Mouse (Mus musculus) embryonic fibroblast, embryonic 13.5 days (primary cell): Measurements from ENCODE around the gene Ccdc97. TPM values are rescaled to one million over a fixed set of nuclear protein-coding genes. Genes with fewer than 3 reads are reported as not detected.
"Not testable (repeated sequence)": the region's sequence is repeated elsewhere in the genome, so short reads cannot be mapped to it uniquely, and the experiment has no call there.

Source experiments
- H3K27ac ChIP-seq: 2 replicates; pipeline ENCODE4 v1.5.1; 2012; ENCODE audit warnings: low read length, control low read depth, inconsistent platforms; ENCODE audit not compliant: insufficient read depth
- H3K4me1 ChIP-seq: 2 replicates; pipeline ENCODE4 v1.6.1; 2011; ENCODE audit warnings: low read length; ENCODE audit not compliant: control insufficient read depth, insufficient read depth
- H3K4me3 ChIP-seq: 2 replicates; pipeline ENCODE4 v1.5.1; 2011; ENCODE audit warnings: mild to moderate bottlenecking, control low read depth, low read length; ENCODE audit not compliant: insufficient read depth
- CTCF ChIP-seq: IDR thresholded peaks from 2 replicates; pipeline ENCODE4 v1.5.1; 2011; ENCODE audit warnings: mild to moderate bottlenecking, control low read depth, low read length, moderate library complexity, borderline replicate concordance; ENCODE audit not compliant: insufficient read depth
- POLR2A ChIP-seq: IDR thresholded peaks from 2 replicates; pipeline ENCODE4 v1.6.1; 2011; ENCODE audit warnings: low read depth, mild to moderate bottlenecking, control low read depth, low read length, moderate library complexity
- polyA plus RNA-seq: library from polyadenylated mRNA; stranded (reverse); fragments of >200 nt; gene quantifications from 2 replicates; pipeline ENCODE4 v1.2.4, GENCODE M21; 2011; ENCODE audit warnings: low read depth; ENCODE audit not compliant: missing spikeins, insufficient read length

Ccdc97 gene
- polyA plus RNA-seq, 1 experiment: 32.0 TPM

GRCm38 (mm10) chr7:25753643-25754438 lies 35.0 kb upstream of the Ccdc97 start:
- TF ChIP-seq CTCF (no peak), POLR2A (peak; percentile 9; the same call in 1 of the 2 replicates)
- H3K4me3 ChIP-seq: peak overlapping the region; percentile 99
- peaks cover 12% of the 10 kb centered on the region for H3K4me1 ChIP-seq
- peak overlapping the region; percentile 95 for H3K27ac ChIP-seq

GRCm38 (mm10) chr7:25753076-25753475 lies 34.2 kb upstream of the Ccdc97 start:
- peak overlapping the region; percentile 99 for H3K4me3 ChIP-seq
- H3K4me1 ChIP-seq: peaks cover 12% of the 10 kb centered on the region
- peak overlapping the region; percentile 95 for H3K27ac ChIP-seq
- TF ChIP-seq CTCF (no peak), POLR2A (no peak)

GRCm38 (mm10) chr7:25746844-25747243 lies 28.0 kb upstream of the Ccdc97 start:
- TF ChIP-seq CTCF: no peak
- no peak for TF ChIP-seq POLR2A
- H3K4me1 ChIP-seq: peaks cover 4% of the 10 kb centered on the region; the same call in 1 of the 2 replicates
- no peak overlapping the region for H3K27ac ChIP-seq
- H3K4me3 ChIP-seq: no peak overlapping the region

- TF ChIP-seq CTCF (no peak), POLR2A (no peak)
- H3K4me1 ChIP-seq: no peaks in the 10 kb centered on the region
- H3K27ac ChIP-seq: no peak overlapping the region
- no peak overlapping the region for H3K4me3 ChIP-seq
These were observed 19.4 kb upstream of the Ccdc97 start for GRCm38 (mm10) chr7:25738277-25738676.

GRCm38 (mm10) chr7:25736920-25737319 lies 18.0 kb upstream of the Ccdc97 start:
- Histone ChIP-seq H3K4me1 (no peaks in the 10 kb centered on the region), H3K27ac (no peak overlapping the region), H3K4me3 (no peak overlapping the region)
- TF ChIP-seq CTCF (no peak), POLR2A (no peak)

GRCm38 (mm10) chr7:25734991-25735390 lies 16.1 kb upstream of the Ccdc97 start:
- Histone ChIP-seq H3K4me3 (no peak overlapping the region), H3K27ac (no peak overlapping the region), H3K4me1 (no peaks in the 10 kb centered on the region)
- TF ChIP-seq CTCF (no peak), POLR2A (no peak)

GRCm38 (mm10) chr7:25731294-25732055 lies 12.6 kb upstream of the Ccdc97 start:
- H3K4me3 ChIP-seq: no peak overlapping the region
- no peaks in the 10 kb centered on the region for H3K4me1 ChIP-seq
- no peak for TF ChIP-seq POLR2A
- TF ChIP-seq CTCF: no peak
- no peak overlapping the region for H3K27ac ChIP-seq

- H3K27ac ChIP-seq: no peak overlapping the region
- H3K4me1 ChIP-seq: no peaks in the 10 kb centered on the region
- H3K4me3 ChIP-seq: no peak overlapping the region
- TF ChIP-seq POLR2A (no peak), CTCF (no peak)
These were observed 11.0 kb upstream of the Ccdc97 start for GRCm38 (mm10) chr7:25729862-25730261.

GRCm38 (mm10) chr7:25729396-25729795 lies 10.5 kb upstream of the Ccdc97 start:
- TF ChIP-seq POLR2A (no peak), CTCF (no peak)
- no peaks in the 10 kb centered on the region for H3K4me1 ChIP-seq
- no peak overlapping the region for H3K27ac ChIP-seq
- H3K4me3 ChIP-seq: no peak overlapping the region

GRCm38 (mm10) chr7:25727800-25728199 lies 8.9 kb upstream of the Ccdc97 start:
- Histone ChIP-seq H3K27ac (no peak overlapping the region), H3K4me3 (no peak overlapping the region), H3K4me1 (no peaks in the 10 kb centered on the region)
- TF ChIP-seq CTCF (no peak), POLR2A (no peak)

GRCm38 (mm10) chr7:25725886-25726285 lies 7.0 kb upstream of the Ccdc97 start:
- no peak overlapping the region for H3K4me3 ChIP-seq
- no peak overlapping the region for H3K27ac ChIP-seq
- H3K4me1 ChIP-seq: no peaks in the 10 kb centered on the region
- TF ChIP-seq CTCF (no peak), POLR2A (no peak)

GRCm38 (mm10) chr7:25721776-25722175 lies 2.9 kb upstream of the Ccdc97 start:
- not testable (repeated sequence) for H3K4me3 ChIP-seq, H3K4me1 ChIP-seq, H3K27ac ChIP-seq
